Mouse (Mus musculus) ES-E14 (cell line): ENCODE measurements around the gene Eci1. TPM values are rescaled to one million over a fixed set of nuclear protein-coding genes. Genes with fewer than 3 reads are reported as not detected.
"Not testable (repeated sequence)": the region's sequence is repeated elsewhere in the genome, so short reads cannot be mapped to it uniquely, and the experiment has no call there.

ENCODE experiments used
- DNase-seq: peaks from one replicate; pipeline ENCODE4 v3.0.0-alpha.2; 2013; ENCODE audit warnings: low read depth, low spot score
- H3K27ac ChIP-seq: 2 replicates; pipeline ENCODE4 v1.5.1; 2012; ENCODE audit warnings: low read depth, mild to moderate bottlenecking, low read length, moderate library complexity, mixed read lengths; ENCODE audit not compliant: poor library complexity, insufficient read depth, severe bottlenecking
- H3K36me3 ChIP-seq: 2 replicates; pipeline ENCODE4 v1.6.1; 2012; ENCODE audit warnings: mild to moderate bottlenecking, low read length, moderate library complexity, mixed read lengths; ENCODE audit not compliant: control insufficient read depth, poor library complexity, insufficient read depth, severe bottlenecking
- H3K4me1 ChIP-seq, 2 experiments: fragments of 150-350 bp in 1 of 2; sonication (generic) in 1 of 2; 2 replicates each; pipeline ENCODE4 v1.6.1; 2012; ENCODE audit warnings: low read length in 2 of 2, mild to moderate bottlenecking in 1 of 2, mixed read lengths in 1 of 2; ENCODE audit not compliant: control insufficient read depth in 2 of 2, insufficient read depth in 2 of 2, poor library complexity in 1 of 2
- H3K4me3 ChIP-seq, 2 experiments: fragments of 150-350 bp in 1 of 2; sonication (generic) in 1 of 2; 2 replicates each; pipeline ENCODE4 v1.5.1; 2012; ENCODE audit warnings: low read length in 2 of 2, low read depth in 1 of 2, mild to moderate bottlenecking in 1 of 2, mixed read lengths in 1 of 2; ENCODE audit not compliant: insufficient read depth in 1 of 2, poor library complexity in 1 of 2, severe bottlenecking in 1 of 2
- H3K9ac ChIP-seq: 2 replicates; pipeline ENCODE4 v1.6.1; 2012; ENCODE audit warnings: low read depth, mild to moderate bottlenecking, low read length, mixed read lengths; ENCODE audit not compliant: poor library complexity, insufficient read depth, severe bottlenecking
- H3K9me3 ChIP-seq: fragments of 150-350 bp; sonication (generic); 2 replicates; pipeline ENCODE4 v1.6.1; 2012; ENCODE audit warnings: low read depth, mild to moderate bottlenecking, low read length; ENCODE audit not compliant: control insufficient read depth, insufficient read depth
- CHD2 ChIP-seq: IDR thresholded peaks from 2 replicates; pipeline ENCODE4 v1.6.1; 2014; ENCODE audit warnings: mild to moderate bottlenecking, low read depth, low read length, inconsistent platforms
- HCFC1 ChIP-seq: IDR thresholded peaks from 2 replicates; pipeline ENCODE4 v1.6.1; 2012; ENCODE audit warnings: low read length, inconsistent platforms, borderline replicate concordance; ENCODE audit not compliant: insufficient read depth
- MAFK ChIP-seq: IDR thresholded peaks from 2 replicates; pipeline ENCODE4 v1.6.1; 2014; ENCODE audit warnings: mild to moderate bottlenecking, low read depth, low read length, inconsistent platforms; ENCODE audit not compliant: insufficient read depth
- ZC3H11A ChIP-seq: IDR thresholded peaks from 2 replicates; pipeline ENCODE4 v1.6.1; 2012; ENCODE audit warnings: low read depth, mild to moderate bottlenecking, inconsistent platforms, low read length, borderline replicate concordance
- ZNF384 ChIP-seq: IDR thresholded peaks from 2 replicates; pipeline ENCODE4 v1.6.1; 2012; ENCODE audit warnings: low read depth, low read length, inconsistent platforms
- in situ Hi-C, 2 experiments: fragments of 600-800 bp; cut with MboI; formaldehyde crosslinking; loops; one replicate each; pipeline ENCODE4 v1.15.1; 2025; ENCODE audit warnings: low sequenced_read_pairs in 2 of 2, inconsistent platforms in 1 of 2; ENCODE audit not compliant: unreplicated experiment in 2 of 2
- total RNA-seq: library from RNA; depleted of rRNA; stranded (reverse); fragments of 300-350 nt; gene quantifications from 2 replicates; pipeline ENCODE4 v1.2.3, GENCODE M21; 2012

Gene Eci1
- total RNA-seq, 1 experiment, result 42.9 TPM

DNA sequence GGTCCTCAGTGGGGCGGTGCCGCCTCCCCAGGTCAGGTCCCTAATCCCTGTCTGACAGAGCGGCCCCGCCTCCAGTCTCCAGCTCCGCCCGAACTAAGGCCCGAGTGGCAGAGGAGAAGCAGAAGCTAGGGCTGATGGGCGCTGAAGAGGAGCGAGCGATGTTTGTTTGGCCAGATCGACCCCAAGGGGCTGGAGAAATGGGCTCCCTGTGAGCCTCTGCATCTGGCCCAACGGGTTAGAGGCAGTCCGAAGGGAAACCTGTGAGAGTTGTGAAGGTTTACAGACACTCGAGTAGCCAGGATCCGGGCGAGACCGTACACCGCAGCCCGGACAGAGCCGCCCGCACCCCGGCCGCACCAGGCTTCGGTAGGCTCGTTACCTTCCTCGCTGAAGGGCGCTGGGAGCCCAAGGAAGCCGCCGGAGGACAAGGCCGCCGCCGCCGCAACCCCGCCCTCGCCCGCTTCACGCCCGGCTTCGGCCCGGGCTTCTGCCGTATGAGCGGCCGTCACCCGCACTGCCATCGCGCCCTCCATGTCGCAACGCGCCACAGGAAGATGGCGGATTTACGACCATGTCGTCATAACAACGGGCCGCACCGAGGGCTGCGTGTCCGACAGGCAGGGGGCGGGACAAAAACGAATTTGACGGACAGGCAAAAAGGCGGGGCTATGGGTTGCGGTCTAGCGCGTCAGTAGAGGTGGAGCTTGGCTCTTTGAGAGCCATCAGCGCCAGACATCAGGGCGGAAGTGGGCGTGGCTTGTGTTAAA lies 28.5 kb downstream of the Eci1 start:
- peak overlapping the region; percentile 85 for H3K4me3 ChIP-seq
- H3K4me1 ChIP-seq, result 0 out of 4 replicates have a peak, but pooled peaks cover 0 to 2% of the 10 kb centered on the region in 2 experiments
- TF ChIP-seq CHD2 (no peak), ZC3H11A (no peak), MAFK (no peak), HCFC1 (peak; percentile 1; the same call in 1 of the 2 replicates), ZNF384 (no peak)
- H3K9ac ChIP-seq, result peak overlapping the region; percentile 91
- peaks cover 2% of the 10 kb centered on the region; the same call in 1 of the 2 replicates for H3K36me3 ChIP-seq
- H3K27ac ChIP-seq, result peak overlapping the region; percentile 61
- in situ Hi-C loops, result no loop called here
- no peaks in the 10 kb centered on the region for H3K9me3 ChIP-seq
- peak; percentile 99 for DNase-seq

DNA sequence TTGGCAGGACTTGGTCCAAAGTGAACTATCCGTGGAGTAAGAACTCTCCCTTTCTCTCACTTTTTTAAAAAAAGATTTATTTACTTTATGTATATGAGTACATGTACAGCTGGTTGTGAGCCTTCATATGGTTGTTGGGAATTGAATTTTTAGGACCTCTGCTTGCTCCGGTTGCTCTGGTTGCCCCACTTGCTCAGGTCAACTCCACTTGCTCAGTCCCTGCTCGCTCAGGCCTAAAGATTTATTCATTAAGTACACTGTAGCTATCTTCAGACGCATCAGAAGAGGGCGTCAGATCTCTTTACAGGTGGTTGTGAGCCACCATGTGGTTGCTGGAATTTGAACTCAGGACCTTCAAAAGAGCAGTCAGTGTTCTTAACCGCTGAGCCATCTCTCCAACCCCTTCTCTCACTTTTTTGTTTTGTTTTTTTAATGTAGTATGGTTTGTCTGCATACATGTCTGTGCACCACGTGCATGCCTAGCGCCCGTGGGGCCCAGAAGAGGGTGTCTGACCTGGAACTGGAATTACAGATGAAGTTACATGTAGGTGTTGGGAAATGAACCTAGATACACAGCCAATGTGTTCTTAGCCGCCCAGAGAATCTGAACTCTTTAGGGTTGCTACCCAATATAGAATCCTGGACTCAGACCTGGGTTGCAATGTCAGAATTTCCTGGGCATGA lies 29.2 kb downstream of the Eci1 start:
- Histone ChIP-seq H3K9ac (peak overlapping the region; percentile 25; the same call in 1 of the 2 replicates), H3K4me3 (peak overlapping the region; percentile 3 to 12; a peak in 2 of 4 replicates)
- DNase-seq, H3K27ac ChIP-seq, in situ Hi-C loops, H3K9me3 ChIP-seq, H3K4me1 ChIP-seq, H3K36me3 ChIP-seq: not testable (repeated sequence)

DNA sequence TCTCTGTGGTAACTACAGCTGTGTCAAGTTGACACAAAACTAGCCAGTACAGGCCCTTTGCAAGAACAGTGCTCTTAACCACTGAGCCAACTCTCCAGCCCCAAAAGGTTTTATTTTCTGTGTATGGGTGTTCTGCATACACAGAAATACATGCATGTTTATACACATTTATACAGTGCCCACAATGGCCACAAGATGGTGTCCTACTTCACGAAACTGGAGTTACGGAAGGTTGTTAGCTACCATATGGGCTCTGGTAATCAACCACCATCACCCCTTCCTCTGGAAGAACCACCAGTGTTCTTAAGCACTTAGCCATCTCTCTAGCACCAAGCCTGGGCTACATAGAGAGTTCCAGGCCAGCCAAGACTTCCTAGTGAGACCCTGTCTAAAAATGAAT lies 35.1 kb downstream of the Eci1 start:
- TF ChIP-seq ZNF384 (no peak), HCFC1 (no peak), ZC3H11A (0 out of 2 replicates have a peak, but pooled peaks have one; percentile 29)
- no peak overlapping the region for H3K9ac ChIP-seq
- in situ Hi-C loops, result no loop called here
- H3K9me3 ChIP-seq, result no peaks in the 10 kb centered on the region
- no peak overlapping the region for H3K4me3 ChIP-seq
- peaks cover 0 to 2% of the 10 kb centered on the region in 2 experiments; a peak in 2 of 4 replicates for H3K4me1 ChIP-seq
- DNase-seq, result no peak
- no peaks in the 10 kb centered on the region for H3K36me3 ChIP-seq
- H3K27ac ChIP-seq, result no peak overlapping the region

DNA sequence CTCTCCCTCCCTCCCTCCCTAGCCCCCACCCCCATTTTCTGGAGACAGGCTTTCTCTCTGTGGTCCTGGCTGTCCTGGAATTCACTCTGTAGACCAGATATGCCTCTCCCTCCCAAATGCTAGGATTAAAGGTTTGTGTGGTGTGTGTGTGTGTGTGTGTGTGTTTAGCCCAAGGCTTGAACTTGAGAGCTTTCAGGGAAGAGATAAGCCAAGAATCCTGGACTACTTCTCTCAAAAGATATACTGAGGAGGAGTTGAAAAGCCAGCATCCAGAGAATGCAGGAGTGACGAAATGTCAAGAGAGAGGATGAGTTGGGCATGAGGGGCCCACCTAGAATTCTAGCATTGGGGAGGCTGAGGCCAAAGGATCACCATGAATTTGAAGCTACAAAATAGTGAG lies 36.5 kb downstream of the Eci1 start:
- no peak overlapping the region for H3K27ac ChIP-seq
- no peaks in the 10 kb centered on the region for H3K36me3 ChIP-seq
- no peak for TF ChIP-seq ZC3H11A
- TF ChIP-seq HCFC1, result no peak
- no peak for TF ChIP-seq CHD2
- TF ChIP-seq MAFK, result no peak
- no peak for TF ChIP-seq ZNF384
- in situ Hi-C loops, result no loop called here
- peaks cover 0 to 2% of the 10 kb centered on the region in 2 experiments; a peak in 2 of 4 replicates for H3K4me1 ChIP-seq
- H3K9ac ChIP-seq, result no peak overlapping the region; the same call in 1 of the 2 replicates
- H3K4me3 ChIP-seq, result no peak overlapping the region
- H3K9me3 ChIP-seq, result no peaks in the 10 kb centered on the region
- DNase-seq, result no peak
